Mouse (Mus musculus): ENCODE results near the gene Gm11214. TPM values are rescaled to one million over a fixed set of nuclear protein-coding genes. Genes with fewer than 3 reads are reported as not detected.

Gm11214 gene
- polyA plus RNA-seq, 1 experiment from 2014 or later: not detected

Other genes starting within 250 kb of the Gm11214 start
- gene Whrn, start 167.4 kb downstream of the Gm11214 start, polyA plus RNA-seq (2015; fragmentation: Nextera tagmentation; extraction: Ambion mirVana): 0.16 and 0.39 TPM in 2 replicates
- gene Atp6v1g1, start 118.6 kb downstream of the Gm11214 start, polyA plus RNA-seq (2015; fragmentation: Nextera tagmentation; extraction: Ambion mirVana): 125 and 128 TPM in 2 replicates
- 9.6 and 11.7 TPM in 2 replicates for gene Tmem268, start 104.6 kb downstream of the Gm11214 start, polyA plus RNA-seq (2015; fragmentation: Nextera tagmentation; extraction: Ambion mirVana)
- not detected in 2 replicates for gene Gm11213, start 58.1 kb downstream of the Gm11214 start, polyA plus RNA-seq (2015; fragmentation: Nextera tagmentation; extraction: Ambion mirVana)
- not detected in 2 replicates for gene Tex48, start 41.0 kb downstream of the Gm11214 start, polyA plus RNA-seq (2015; fragmentation: Nextera tagmentation; extraction: Ambion mirVana)
- 0.09 and 0.14 TPM in 2 replicates for gene Tnfsf15, start 81.7 kb upstream of the Gm11214 start, polyA plus RNA-seq (2015; fragmentation: Nextera tagmentation; extraction: Ambion mirVana)
- not detected in 2 replicates for gene Tnfsf8, start 198.0 kb upstream of the Gm11214 start, polyA plus RNA-seq (2015; fragmentation: Nextera tagmentation; extraction: Ambion mirVana)